Mouse (Mus musculus): ENCODE data around the gene Cnksr1. TPM values are rescaled to one million over a fixed set of nuclear protein-coding genes. Genes with fewer than 3 reads are reported as not detected.

The Cnksr1 gene
- polyA plus RNA-seq, 1 experiment = not detected

- Histone ChIP-seq H3K4me1 (ENCODE audit: control insufficient read depth, insufficient read depth, insufficient read length, low read length) (no peaks in the 10 kb centered on the region), H3K4me3 (ENCODE audit: insufficient read depth, low read depth, low read length) (peak overlapping the region; percentile 78; the same call in 1 of the 2 replicates), H3K27ac (replicated peaks; ENCODE audit: low read depth, low read length) (no peak overlapping the region)
Measured at GRCm38 (mm10) chr4:134185569-134185968, 52.6 kb downstream of the Cnksr1 start.

- H3K4me1 ChIP-seq (ENCODE audit: control insufficient read depth, insufficient read depth, insufficient read length, low read length) = no peaks in the 10 kb centered on the region
- H3K27ac ChIP-seq (replicated peaks; ENCODE audit: low read depth, low read length) = no peak overlapping the region
- H3K4me3 ChIP-seq (ENCODE audit: insufficient read depth, low read depth, low read length) = no peak overlapping the region
Measured at GRCm38 (mm10) chr4:134183711-134184110, 54.5 kb downstream of the Cnksr1 start.

- Histone ChIP-seq H3K4me1 (ENCODE audit: control insufficient read depth, insufficient read depth, insufficient read length, low read length) (no peaks in the 10 kb centered on the region), H3K4me3 (ENCODE audit: insufficient read depth, low read depth, low read length) (no peak overlapping the region), H3K27ac (replicated peaks; ENCODE audit: low read depth, low read length) (no peak overlapping the region)
Measured at GRCm38 (mm10) chr4:134181825-134182224, 56.4 kb downstream of the Cnksr1 start.

- no peak overlapping the region for H3K4me3 ChIP-seq (ENCODE audit: insufficient read depth, low read depth, low read length)
- no peaks in the 10 kb centered on the region for H3K4me1 ChIP-seq (ENCODE audit: control insufficient read depth, insufficient read depth, insufficient read length, low read length)
- no peak overlapping the region for H3K27ac ChIP-seq (replicated peaks; ENCODE audit: low read depth, low read length)
Measured at GRCm38 (mm10) chr4:134181112-134181511, 57.1 kb downstream of the Cnksr1 start.

Other genes with a start within 250 kb of the Cnksr1 start
- 17.2 and 19.6 TPM in 2 replicates for gene Dhdds, start 237.5 kb downstream of the Cnksr1 start, polyA plus RNA-seq (2012; ENCODE audit: insufficient read depth, insufficient read length, missing spikeins)
- gene Lin28a, start 219.6 kb downstream of the Cnksr1 start, polyA plus RNA-seq (2012; ENCODE audit: insufficient read depth, insufficient read length, missing spikeins) = not detected in 2 replicates
- not detected in 2 replicates for gene Zfp683, start 184.6 kb downstream of the Cnksr1 start, polyA plus RNA-seq (2012; ENCODE audit: insufficient read depth, insufficient read length, missing spikeins)
- gene Crybg2, start 177.6 kb downstream of the Cnksr1 start, polyA plus RNA-seq (2012; ENCODE audit: insufficient read depth, insufficient read length, missing spikeins) = not detected in 2 replicates
- gene Cd52, start 143.3 kb downstream of the Cnksr1 start, polyA plus RNA-seq (2012; ENCODE audit: insufficient read depth, insufficient read length, missing spikeins) = 14.0 and 16.8 TPM in 2 replicates
- 2.1 TPM in 1 of 2 replicates, not detected in the other for gene Ubxn11, start 135.8 kb downstream of the Cnksr1 start, polyA plus RNA-seq (2012; ENCODE audit: insufficient read depth, insufficient read length, missing spikeins)
- gene Sh3bgrl3, start 109.6 kb downstream of the Cnksr1 start, polyA plus RNA-seq (2012; ENCODE audit: insufficient read depth, insufficient read length, missing spikeins) = 39.0 and 44.7 TPM in 2 replicates
- gene Cep85, start 51.3 kb downstream of the Cnksr1 start, polyA plus RNA-seq (2012; ENCODE audit: insufficient read depth, insufficient read length, missing spikeins) = 4.9 and 10.0 TPM in 2 replicates
- gene Gm7534, start 35.4 kb downstream of the Cnksr1 start, polyA plus RNA-seq (2012; ENCODE audit: insufficient read depth, insufficient read length, missing spikeins) = not detected in 2 replicates
- not detected in 2 replicates for gene Catsper4, start 11.0 kb downstream of the Cnksr1 start, polyA plus RNA-seq (2012; ENCODE audit: insufficient read depth, insufficient read length, missing spikeins)
- not detected in 2 replicates for gene E130218I03Rik, start 5.3 kb upstream of the Cnksr1 start, polyA plus RNA-seq (2012; ENCODE audit: insufficient read depth, insufficient read length, missing spikeins)
- 2.8 and 3.1 TPM in 2 replicates for gene Zfp593, start 7.2 kb upstream of the Cnksr1 start, polyA plus RNA-seq (2012; ENCODE audit: insufficient read depth, insufficient read length, missing spikeins)
- not detected in 2 replicates for gene Gm30191, start 8.5 kb upstream of the Cnksr1 start, polyA plus RNA-seq (2012; ENCODE audit: insufficient read depth, insufficient read length, missing spikeins)
- 2.5 and 2.8 TPM in 2 replicates for gene Grrp1, start 15.7 kb upstream of the Cnksr1 start, polyA plus RNA-seq (2012; ENCODE audit: insufficient read depth, insufficient read length, missing spikeins)
- gene Pdik1l, start 49.5 kb upstream of the Cnksr1 start, polyA plus RNA-seq (2012; ENCODE audit: insufficient read depth, insufficient read length, missing spikeins) = 5.0 and 7.8 TPM in 2 replicates
- gene Trim63, start 76.7 kb upstream of the Cnksr1 start, polyA plus RNA-seq (2012; ENCODE audit: insufficient read depth, insufficient read length, missing spikeins) = 1.2 and 2.4 TPM in 2 replicates
- not detected in 2 replicates for gene Slc30a2, start 104.8 kb upstream of the Cnksr1 start, polyA plus RNA-seq (2012; ENCODE audit: insufficient read depth, insufficient read length, missing spikeins)
- 0.52 and 1.0 TPM in 2 replicates for gene Extl1, start 145.5 kb upstream of the Cnksr1 start, polyA plus RNA-seq (2012; ENCODE audit: insufficient read depth, insufficient read length, missing spikeins)
- 12.3 and 17.4 TPM in 2 replicates for gene Pafah2, start 157.9 kb upstream of the Cnksr1 start, polyA plus RNA-seq (2012; ENCODE audit: insufficient read depth, insufficient read length, missing spikeins)
- 3.3 and 8.3 TPM in 2 replicates for gene Stmn1, start 229.9 kb upstream of the Cnksr1 start, polyA plus RNA-seq (2012; ENCODE audit: insufficient read depth, insufficient read length, missing spikeins)

Data from brown adipose tissue, adult 24 weeks (tissue).